Mouse (Mus musculus) E14TG2a.4 (cell line): ENCODE results near the gene Ak8.
A peak's percentile ranks its signal among the peaks of the same experiment; 100 is the strongest.

Experiments
- H3K27me3 ChIP-seq: 2 replicates; pipeline ENCODE4 v1.6.1; 2014; ENCODE audit warnings: low read length, control low read depth; ENCODE audit not compliant: insufficient read depth
- H3K36me3 ChIP-seq: 2 replicates; pipeline ENCODE4 v1.6.1; 2014; ENCODE audit warnings: low read length, control low read depth; ENCODE audit not compliant: insufficient read depth
- H3K4me1 ChIP-seq: replicated peaks from 2 replicates; pipeline ENCODE4 v1.6.1; 2014; ENCODE audit warnings: low read depth, low read length, control low read depth
- H3K4me3 ChIP-seq: replicated peaks from 2 replicates; pipeline ENCODE4 v1.5.1; 2014; ENCODE audit warnings: mild to moderate bottlenecking, low read length
- H3K9me3 ChIP-seq: 2 replicates; pipeline ENCODE4 v1.6.1; 2014; ENCODE audit warnings: low read length, control low read depth
- CTCF ChIP-seq: conservative IDR thresholded peaks from 2 replicates; pipeline ENCODE4 v1.5.1; 2014; ENCODE audit warnings: low read length
- NANOG ChIP-seq: IDR thresholded peaks from 2 replicates; pipeline ENCODE4 v1.6.1; 2014; ENCODE audit warnings: borderline replicate concordance, low read length, mixed read lengths
- POU5F1 ChIP-seq: IDR thresholded peaks from 2 replicates; pipeline ENCODE4 v1.6.1; 2014; ENCODE audit warnings: low read length, borderline replicate concordance

Gene Ak8

GRCm38 (mm10) chr2:28810260-28811013 is 110.5 kb downstream of the Ak8 start:
- Histone ChIP-seq H3K4me3 (no peak overlapping the region), H3K27me3 (no peaks in the 10 kb centered on the region), H3K4me1 (no peaks in the 10 kb centered on the region), H3K9me3 (no peaks in the 10 kb centered on the region), H3K36me3 (no peaks in the 10 kb centered on the region)
- TF ChIP-seq CTCF (no peak), POU5F1 (no peak), NANOG (no peak)

DNA sequence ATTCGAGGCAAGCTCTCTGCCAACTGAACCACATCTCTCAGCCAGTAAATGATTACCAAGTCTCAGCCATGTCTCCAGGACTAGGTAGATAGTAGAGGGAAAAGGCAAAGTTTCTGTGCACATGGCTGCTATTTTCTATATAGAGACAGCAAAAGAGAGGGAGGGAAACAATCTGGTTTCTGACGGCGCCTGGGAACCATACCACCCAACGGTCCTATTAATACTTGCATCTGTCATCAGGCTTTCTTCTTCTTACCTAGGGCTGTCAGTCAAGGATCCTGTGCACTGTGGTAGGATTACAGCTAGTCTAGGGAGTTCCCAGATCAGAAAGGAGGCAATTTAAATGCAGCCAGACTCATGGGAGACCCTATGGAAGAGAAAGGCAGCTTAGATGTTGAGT is 118.9 kb downstream of the Ak8 start:
- Histone ChIP-seq H3K4me3 (no peak overlapping the region), H3K9me3 (no peaks in the 10 kb centered on the region), H3K36me3 (peaks cover 23% of the 10 kb centered on the region), H3K27me3 (no peaks in the 10 kb centered on the region), H3K4me1 (no peaks in the 10 kb centered on the region)
- TF ChIP-seq NANOG (no peak), CTCF (no peak), POU5F1 (no peak)

GRCm38 (mm10) chr2:28829265-28829664 is 129.3 kb downstream of the Ak8 start:
- Histone ChIP-seq H3K36me3 (peaks cover 100% of the 10 kb centered on the region), H3K27me3 (no peaks in the 10 kb centered on the region), H3K9me3 (no peaks in the 10 kb centered on the region), H3K4me1 (no peaks in the 10 kb centered on the region), H3K4me3 (no peak overlapping the region)
- no peak for TF ChIP-seq NANOG
- TF ChIP-seq CTCF: no peak

DNA sequence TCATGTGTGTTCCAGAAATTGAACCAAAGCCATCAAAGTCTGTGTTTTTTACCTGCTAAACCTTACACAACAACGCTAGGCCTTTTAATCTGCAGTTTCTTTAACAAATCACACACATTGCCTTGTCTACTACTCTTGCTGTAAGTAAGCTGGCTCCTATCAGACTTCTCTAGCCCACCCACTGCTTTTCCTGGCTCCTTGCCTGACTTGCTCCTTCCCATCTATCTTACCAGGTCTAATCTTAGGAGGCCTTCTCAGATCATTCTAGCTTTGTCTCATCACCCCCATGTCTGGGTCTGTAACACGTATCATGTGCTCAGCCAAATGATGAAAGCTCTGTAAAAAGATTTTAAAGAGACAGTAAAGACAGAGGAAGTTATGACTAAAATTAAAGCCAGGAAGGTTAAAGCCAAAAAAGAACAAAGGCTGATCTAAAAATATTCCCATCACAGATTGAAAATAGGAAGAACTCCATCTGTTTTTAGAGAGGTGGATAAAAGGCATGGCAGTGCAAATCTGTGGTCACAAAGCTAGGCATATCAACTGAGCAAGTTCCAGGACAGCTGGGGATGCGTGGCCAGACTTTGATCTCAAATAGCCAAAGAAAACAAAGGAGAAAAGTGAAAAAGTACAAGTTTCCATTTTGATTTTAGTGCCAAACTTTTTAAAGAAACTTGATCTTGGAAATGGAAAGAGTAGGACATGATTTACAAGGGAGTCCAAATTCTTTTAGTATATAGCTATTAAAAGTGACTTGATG is 136.4 kb downstream of the Ak8 start:
- Histone ChIP-seq H3K4me3 (no peak overlapping the region), H3K36me3 (peaks cover 71% of the 10 kb centered on the region), H3K27me3 (no peaks in the 10 kb centered on the region), H3K4me1 (peaks cover 27% of the 10 kb centered on the region), H3K9me3 (no peaks in the 10 kb centered on the region)
- TF ChIP-seq POU5F1 (no peak), NANOG (no peak), CTCF (no peak)

- peaks cover 41% of the 10 kb centered on the region for H3K4me1 ChIP-seq
- TF ChIP-seq POU5F1 (no peak), CTCF (no peak), NANOG (no peak)
- peaks cover 57% of the 10 kb centered on the region for H3K36me3 ChIP-seq
- no peaks in the 10 kb centered on the region for H3K27me3 ChIP-seq
- H3K9me3 ChIP-seq: no peaks in the 10 kb centered on the region
- peak overlapping the region; percentile 99 for H3K4me3 ChIP-seq
Observed at GRCm38 (mm10) chr2:28839501-28840221, 139.7 kb downstream of the Ak8 start.

- TF ChIP-seq NANOG (no peak), POU5F1 (no peak), CTCF (no peak)
- H3K4me1 ChIP-seq: peaks cover 41% of the 10 kb centered on the region
Observed at GRCm38 (mm10) chr2:28840222-28840951, 140.4 kb downstream of the Ak8 start, which contains the start of the genes Gtf3c4 and Ddx31. Gtf3c4 (minus strand) TSS chr2:28840360. Ddx31 (plus strand) TSS chr2:28840406.

GRCm38 (mm10) chr2:28842042-28842441 is 142.1 kb downstream of the Ak8 start:
- peaks cover 57% of the 10 kb centered on the region for H3K36me3 ChIP-seq
- no peaks in the 10 kb centered on the region for H3K27me3 ChIP-seq
- no peak for TF ChIP-seq POU5F1
- TF ChIP-seq CTCF: no peak
- TF ChIP-seq NANOG: no peak
- H3K4me3 ChIP-seq: peak overlapping the region; percentile 99; the same call in 1 of the 2 replicates
- no peaks in the 10 kb centered on the region for H3K9me3 ChIP-seq
- peaks cover 38% of the 10 kb centered on the region for H3K4me1 ChIP-seq

More at GRCm38 (mm10) chr2:28840222-28840951, 140.4 kb downstream of the Ak8 start, which contains the start of the genes Gtf3c4 and Ddx31:
- H3K36me3 ChIP-seq: peaks cover 57% of the 10 kb centered on the region
- peak within 1 kb of the TSS; percentile 99 for H3K4me3 ChIP-seq
- no peaks in the 10 kb centered on the region for H3K9me3 ChIP-seq
- H3K27me3 ChIP-seq: no peaks in the 10 kb centered on the region
